Mouse (Mus musculus): ENCODE measurements around the gene Chst1. TPM values are rescaled to one million over a fixed set of nuclear protein-coding genes. Genes with fewer than 3 reads are reported as not detected.

Chst1 gene
- polyA plus RNA-seq, 1 experiment = 8.6 TPM

DNA sequence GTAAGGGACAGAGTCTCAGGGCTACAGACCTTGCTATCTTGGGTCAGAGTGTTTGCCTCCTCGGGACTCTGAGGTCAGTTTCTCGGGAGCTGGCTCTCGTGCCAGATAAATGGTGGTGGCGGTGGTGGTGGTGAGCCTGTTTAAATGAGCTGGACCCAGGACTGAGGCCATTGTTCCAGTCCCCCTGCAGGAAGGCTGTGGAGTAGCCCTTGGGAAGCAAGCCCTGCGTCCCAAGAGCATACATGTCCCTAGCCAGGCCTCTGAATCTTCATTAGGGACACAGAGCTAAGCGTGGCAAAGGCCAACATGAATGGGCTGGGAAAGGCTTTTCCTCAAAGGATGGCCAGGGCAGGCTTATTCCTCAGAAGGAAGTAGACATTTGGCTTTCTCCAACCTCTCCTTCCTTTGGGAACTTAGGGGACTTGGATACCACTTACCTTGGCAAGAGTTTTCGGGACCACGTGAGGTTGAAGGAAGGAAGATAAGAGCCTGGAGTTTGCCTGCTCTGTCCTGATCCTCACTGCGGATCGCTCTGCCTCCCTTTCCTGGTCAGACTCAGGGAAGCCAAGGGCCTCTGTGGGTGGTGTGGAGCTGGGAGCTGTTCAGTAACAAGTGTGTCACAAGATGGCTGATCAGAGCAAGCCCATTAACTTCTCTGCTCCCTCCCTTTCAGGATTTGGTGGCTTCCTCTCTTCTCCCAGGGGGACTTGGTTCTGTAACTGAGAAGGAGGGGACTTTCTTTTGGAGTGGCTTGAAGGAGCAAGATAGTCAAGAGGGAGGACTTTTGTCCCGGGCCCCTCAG is 4.4 kb upstream of the Chst1 start:
- Histone ChIP-seq H3K4me2 (ENCODE audit: low read depth) (no peak overlapping the region), H3K36me3 (ENCODE audit: control insufficient read depth, insufficient read depth) (no peaks in the 10 kb centered on the region), H3K4me3 (no peak overlapping the region), H3K79me2 (ENCODE audit: control insufficient read depth, insufficient read depth) (no peaks in the 10 kb centered on the region), H3K27me3 (ENCODE audit: control insufficient read depth, insufficient read depth, insufficient read length) (peaks cover 46% of the 10 kb centered on the region), H3ac (ENCODE audit: control insufficient read depth, insufficient read length) (no peak overlapping the region)
- no peak for TF ChIP-seq REST (IDR thresholded peaks at IDR 0.05; ENCODE audit: insufficient read depth, insufficient read length)
- TF ChIP-seq MYOD1 (IDR thresholded peaks at IDR 0.05; ENCODE audit: control insufficient read depth in 1 of 3, insufficient read length in 2 of 3, low read depth in 2 of 3) = no peak
- TF ChIP-seq E2F4 (IDR thresholded peaks at IDR 0.05; ENCODE audit: insufficient read depth) = no peak
- TF ChIP-seq POLR2AphosphoS2 (IDR thresholded peaks at IDR 0.05; ENCODE audit: insufficient read length, low read depth) = no peak
- TF ChIP-seq MYOG (IDR thresholded peaks at IDR 0.05; ENCODE audit: control insufficient read depth in 1 of 3, insufficient read depth in 1 of 3, insufficient read length in 2 of 3, low read depth in 2 of 3) = no peak
- no peak for TF ChIP-seq USF1 (IDR thresholded peaks at IDR 0.05; ENCODE audit: low read depth)
- TF ChIP-seq MAX (IDR thresholded peaks at IDR 0.05; ENCODE audit: low read depth) = no peak
- no peak for TF ChIP-seq SRF (IDR thresholded peaks at IDR 0.05; ENCODE audit: control insufficient read depth, insufficient read length, low read depth)
- no peak for TF ChIP-seq POLR2A (IDR thresholded peaks at IDR 0.05; ENCODE audit: insufficient read length, low read depth)
- no peak for TF ChIP-seq CEBPB (IDR thresholded peaks at IDR 0.05; ENCODE audit: insufficient read depth, poor library complexity, severe bottlenecking)
- TF ChIP-seq TCF3 (IDR thresholded peaks at IDR 0.05; ENCODE audit: insufficient read length, low read depth) = no peak
- TF ChIP-seq TCF12 (IDR thresholded peaks at IDR 0.05; ENCODE audit: insufficient read depth, poor library complexity, severe bottlenecking) = no peak

DNA sequence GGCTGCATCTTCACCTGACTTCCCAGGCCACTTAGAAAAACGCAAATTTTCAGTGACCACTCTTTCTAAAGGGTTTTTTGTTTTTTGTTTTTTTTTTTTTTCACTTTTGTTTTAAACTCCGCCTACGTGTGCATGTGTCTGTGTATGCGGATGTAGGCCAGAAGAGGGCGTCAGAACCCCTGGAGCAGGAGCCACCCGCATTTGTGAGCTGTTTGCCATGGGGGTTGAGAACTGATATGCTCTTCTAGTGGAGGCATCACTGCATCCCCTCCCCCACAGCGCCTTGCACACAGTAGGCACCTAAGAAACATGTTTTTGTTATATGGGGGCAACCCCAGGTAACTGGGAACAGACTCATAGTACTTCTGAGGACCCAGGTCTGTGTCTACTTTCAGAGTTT is 2.2 kb upstream of the Chst1 start:
- H3K27me3 ChIP-seq (ENCODE audit: control insufficient read depth, insufficient read depth, insufficient read length) = peaks cover 26% of the 10 kb centered on the region
- no peak for TF ChIP-seq POLR2A (IDR thresholded peaks at IDR 0.05; ENCODE audit: insufficient read length, low read depth)
- no peak for TF ChIP-seq MYOG (IDR thresholded peaks at IDR 0.05; ENCODE audit: control insufficient read depth in 1 of 3, insufficient read depth in 1 of 3, insufficient read length in 2 of 3, low read depth in 2 of 3)
- no peak for TF ChIP-seq MAX (IDR thresholded peaks at IDR 0.05; ENCODE audit: low read depth)
- H3K79me2 ChIP-seq (ENCODE audit: control insufficient read depth, insufficient read depth) = no peaks in the 10 kb centered on the region
- no peak overlapping the region for H3K4me3 ChIP-seq
- H3K36me3 ChIP-seq (ENCODE audit: control insufficient read depth, insufficient read depth) = no peaks in the 10 kb centered on the region
- no peak overlapping the region for H3K4me2 ChIP-seq (ENCODE audit: low read depth)
- H3ac ChIP-seq (ENCODE audit: control insufficient read depth, insufficient read length) = no peak overlapping the region

DNA sequence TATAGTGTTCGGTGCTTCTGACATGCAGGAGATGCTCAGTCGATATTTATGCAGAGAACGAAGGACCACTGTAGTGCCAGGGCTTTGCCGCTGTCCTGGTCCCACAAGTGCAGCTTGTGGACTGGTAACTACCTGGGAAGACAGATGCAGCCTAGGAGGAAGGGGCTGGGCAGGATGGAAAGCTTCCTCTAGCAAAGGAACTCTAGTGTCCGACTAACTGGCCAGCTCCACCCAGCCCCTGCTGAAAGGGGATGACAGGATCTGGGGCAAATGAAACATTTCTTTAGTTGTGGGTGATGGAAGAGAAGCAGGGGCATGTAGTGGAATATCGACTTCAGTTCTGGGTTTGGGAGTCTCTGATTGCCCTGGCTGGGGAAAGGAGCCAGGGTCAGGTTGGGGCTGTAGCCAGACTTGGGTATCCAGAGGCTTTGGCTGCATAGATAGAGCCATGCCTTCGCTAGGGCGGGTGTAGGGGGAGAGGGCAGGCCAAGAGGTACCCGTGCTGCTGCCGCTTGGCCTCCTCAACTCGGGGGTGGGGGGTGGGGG is 493 bp upstream of the Chst1 start:
- TF ChIP-seq SRF (IDR thresholded peaks at IDR 0.05; ENCODE audit: control insufficient read depth, insufficient read length, low read depth) = no peak
- TF ChIP-seq REST (IDR thresholded peaks at IDR 0.05; ENCODE audit: insufficient read depth, insufficient read length) = no peak
- TF ChIP-seq TCF12 (IDR thresholded peaks at IDR 0.05; ENCODE audit: insufficient read depth, poor library complexity, severe bottlenecking) = no peak
- no peak for TF ChIP-seq MAX (IDR thresholded peaks at IDR 0.05; ENCODE audit: low read depth)
- no peak for TF ChIP-seq MYOG (IDR thresholded peaks at IDR 0.05; ENCODE audit: control insufficient read depth in 1 of 3, insufficient read depth in 1 of 3, insufficient read length in 2 of 3, low read depth in 2 of 3)
- no peak for TF ChIP-seq E2F4 (IDR thresholded peaks at IDR 0.05; ENCODE audit: insufficient read depth)
- TF ChIP-seq POLR2AphosphoS2 (IDR thresholded peaks at IDR 0.05; ENCODE audit: insufficient read length, low read depth) = no peak
- TF ChIP-seq MYOD1 (IDR thresholded peaks at IDR 0.05; ENCODE audit: control insufficient read depth in 1 of 3, insufficient read length in 2 of 3, low read depth in 2 of 3) = no peak
- TF ChIP-seq CEBPB (IDR thresholded peaks at IDR 0.05; ENCODE audit: insufficient read depth, poor library complexity, severe bottlenecking) = no peak
- TF ChIP-seq POLR2A (IDR thresholded peaks at IDR 0.05; ENCODE audit: insufficient read length, low read depth) = no peak
- TF ChIP-seq TCF3 (IDR thresholded peaks at IDR 0.05; ENCODE audit: insufficient read length, low read depth) = no peak
- no peak for TF ChIP-seq USF1 (IDR thresholded peaks at IDR 0.05; ENCODE audit: low read depth)
- Histone ChIP-seq H3K4me3 (peak overlapping the region; percentile 42), H3K4me2 (ENCODE audit: low read depth) (peak overlapping the region; percentile 1), H3K36me3 (ENCODE audit: control insufficient read depth, insufficient read depth) (no peaks in the 10 kb centered on the region), H3K27me3 (ENCODE audit: control insufficient read depth, insufficient read depth, insufficient read length) (peaks cover 12% of the 10 kb centered on the region), H3K79me2 (ENCODE audit: control insufficient read depth, insufficient read depth) (no peaks in the 10 kb centered on the region), H3ac (ENCODE audit: control insufficient read depth, insufficient read length) (no peak overlapping the region)

DNA sequence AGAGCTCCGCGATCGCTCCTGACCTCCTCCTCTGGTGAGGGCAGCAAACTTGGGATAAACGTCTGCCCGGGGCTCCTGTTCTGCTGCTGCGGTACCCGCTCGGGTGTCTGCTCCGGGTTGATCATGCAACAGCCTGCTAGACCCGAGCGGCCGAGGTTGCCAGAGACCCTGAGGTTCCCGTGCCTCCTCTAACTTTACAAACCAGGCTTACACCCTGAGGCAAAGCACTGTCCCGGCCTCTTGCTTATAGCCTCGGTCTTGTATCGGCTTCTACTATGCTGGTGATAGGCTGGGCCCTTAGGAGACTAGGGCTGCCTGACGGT is 802 bp downstream of the Chst1 start:
- Histone ChIP-seq H3K4me3 (peak overlapping the region; percentile 42), H3K36me3 (ENCODE audit: control insufficient read depth, insufficient read depth) (no peaks in the 10 kb centered on the region), H3K4me2 (ENCODE audit: low read depth) (peak overlapping the region; percentile 88), H3ac (ENCODE audit: control insufficient read depth, insufficient read length) (no peak overlapping the region), H3K79me2 (ENCODE audit: control insufficient read depth, insufficient read depth) (no peaks in the 10 kb centered on the region), H3K27me3 (ENCODE audit: control insufficient read depth, insufficient read depth, insufficient read length) (peaks cover 5% of the 10 kb centered on the region)
- TF ChIP-seq MAX (IDR thresholded peaks at IDR 0.05; ENCODE audit: low read depth) = no peak
- no peak for TF ChIP-seq TCF3 (IDR thresholded peaks at IDR 0.05; ENCODE audit: insufficient read length, low read depth)
- no peak for TF ChIP-seq POLR2A (IDR thresholded peaks at IDR 0.05; ENCODE audit: insufficient read length, low read depth)
- TF ChIP-seq E2F4 (IDR thresholded peaks at IDR 0.05; ENCODE audit: insufficient read depth) = no peak
- no peak for TF ChIP-seq SRF (IDR thresholded peaks at IDR 0.05; ENCODE audit: control insufficient read depth, insufficient read length, low read depth)
- no peak for TF ChIP-seq MYOG (IDR thresholded peaks at IDR 0.05; ENCODE audit: control insufficient read depth in 1 of 3, insufficient read depth in 1 of 3, insufficient read length in 2 of 3, low read depth in 2 of 3)
- no peak for TF ChIP-seq CEBPB (IDR thresholded peaks at IDR 0.05; ENCODE audit: insufficient read depth, poor library complexity, severe bottlenecking)
- no peak for TF ChIP-seq USF1 (IDR thresholded peaks at IDR 0.05; ENCODE audit: low read depth)
- TF ChIP-seq POLR2AphosphoS2 (IDR thresholded peaks at IDR 0.05; ENCODE audit: insufficient read length, low read depth) = no peak
- TF ChIP-seq REST (IDR thresholded peaks at IDR 0.05; ENCODE audit: insufficient read depth, insufficient read length) = no peak
- no peak for TF ChIP-seq MYOD1 (IDR thresholded peaks at IDR 0.05; ENCODE audit: control insufficient read depth in 1 of 3, insufficient read length in 2 of 3, low read depth in 2 of 3)
- no peak for TF ChIP-seq TCF12 (IDR thresholded peaks at IDR 0.05; ENCODE audit: insufficient read depth, poor library complexity, severe bottlenecking)
